Mouse (Mus musculus): ENCODE data around the gene Tomm7. TPM values are rescaled to one million over a fixed set of nuclear protein-coding genes. Genes with fewer than 3 reads are reported as not detected.

The Tomm7 gene
- total and polyA plus RNA-seq, 2 experiments from 2014 or later = 10.1 to 92.2 TPM

GRCm38 (mm10) chr5:23792726-23793125 lies 51.2 kb downstream of the Tomm7 start:
- Histone ChIP-seq H3K9me3 (ENCODE audit: low read length) (no peaks in the 10 kb centered on the region), H3K4me1 (ENCODE audit: insufficient read depth, low read length) (peaks cover 8% of the 10 kb centered on the region), H3K4me3 (ENCODE audit: low read length) (no peak overlapping the region), H3K9ac (replicated peaks; ENCODE audit: low read length) (no peak overlapping the region), H3K27ac (no peak overlapping the region), H3K27me3 (ENCODE audit: insufficient read depth, low read length) (no peaks in the 10 kb centered on the region), H3K36me3 (ENCODE audit: insufficient read depth, low read length) (no peaks in the 10 kb centered on the region; the same call in 1 of the 2 replicates), H3K4me2 (ENCODE audit: low read depth, low read length) (no peak overlapping the region)
- WGBS = 78% methylated on average over 2 of the region's 2 CpGs
- TF ChIP-seq CTCF (IDR thresholded peaks at IDR 0.05; ENCODE audit: low read depth) = no peak
- DNase-seq (ENCODE audit: low spot score) (no peak), ATAC-seq (no peak)

- no peak overlapping the region for H3K27ac ChIP-seq
- H3K4me3 ChIP-seq (ENCODE audit: low read length) = no peak overlapping the region
- peaks cover 8% of the 10 kb centered on the region for H3K4me1 ChIP-seq (ENCODE audit: insufficient read depth, low read length)
- no peak for DNase-seq (ENCODE audit: low spot score)
- no peak overlapping the region for H3K9ac ChIP-seq (replicated peaks; ENCODE audit: low read length)
- no peak overlapping the region for H3K4me2 ChIP-seq (ENCODE audit: low read depth, low read length)
- no peak for TF ChIP-seq CTCF (IDR thresholded peaks at IDR 0.05; ENCODE audit: low read depth)
- no peak for ATAC-seq
- no peaks in the 10 kb centered on the region for H3K27me3 ChIP-seq (ENCODE audit: insufficient read depth, low read length)
- H3K9me3 ChIP-seq (ENCODE audit: low read length) = no peaks in the 10 kb centered on the region
- H3K36me3 ChIP-seq (ENCODE audit: insufficient read depth, low read length) = no peaks in the 10 kb centered on the region
- 89% methylated on average over 4 of the region's 4 CpGs for WGBS
Observed at GRCm38 (mm10) chr5:23789078-23789612, 54.8 kb downstream of the Tomm7 start.

Other genes with a start within 250 kb of the Tomm7 start
- 55.0 and 62.2 TPM in 2 replicates for gene Srpk2, start 159.5 kb downstream of the Tomm7 start, total RNA-seq (2014; rRNA removed)
- 150 TPM in 2 replicates for gene Srpk2, start 159.5 kb downstream of the Tomm7 start, polyA plus RNA-seq (2015; fragmentation: Nextera tagmentation; extraction: Ambion mirVana)
- 8.7 and 11.0 TPM in 2 replicates for gene Pus7, start 60.5 kb downstream of the Tomm7 start, total RNA-seq (2014; rRNA removed)
- gene Pus7, start 60.5 kb downstream of the Tomm7 start, polyA plus RNA-seq (2015; fragmentation: Nextera tagmentation; extraction: Ambion mirVana) = 14.4 and 15.4 TPM in 2 replicates
- gene Rint1, start 56.5 kb downstream of the Tomm7 start, total RNA-seq (2014; rRNA removed) = 22.6 and 26.5 TPM in 2 replicates
- gene Rint1, start 56.5 kb downstream of the Tomm7 start, polyA plus RNA-seq (2015; fragmentation: Nextera tagmentation; extraction: Ambion mirVana) = 24.0 and 26.4 TPM in 2 replicates
- gene Fam126a, start 186.5 kb upstream of the Tomm7 start, total RNA-seq (2014; rRNA removed) = 24.5 and 26.6 TPM in 2 replicates
- 16.5 and 17.7 TPM in 2 replicates for gene Fam126a, start 186.5 kb upstream of the Tomm7 start, polyA plus RNA-seq (2015; fragmentation: Nextera tagmentation; extraction: Ambion mirVana)

Measured in hindbrain, postnatal 0 days (tissue).